Mouse (Mus musculus): ENCODE measurements around the gene Nmrk2. TPM values are rescaled to one million over a fixed set of nuclear protein-coding genes. Genes with fewer than 3 reads are reported as not detected.

Gene Nmrk2
- polyA plus RNA-seq, 1 experiment = 0.12 TPM

GRCm38 (mm10) chr10:81180946-81181345 is 20.9 kb downstream of the Nmrk2 start:
- H3K27me3 ChIP-seq (ENCODE audit: control insufficient read depth, insufficient read depth, low read length) = no peaks in the 10 kb centered on the region
- no peak overlapping the region for H3K4me3 ChIP-seq (ENCODE audit: control insufficient read depth, insufficient read depth, low read length)
- peaks cover 19% of the 10 kb centered on the region for H3K4me1 ChIP-seq (replicated peaks; ENCODE audit: control insufficient read depth, insufficient read depth, low read length)
- H3K36me3 ChIP-seq (ENCODE audit: control insufficient read depth, insufficient read depth, low read length) = peaks cover 51% of the 10 kb centered on the region
- TF ChIP-seq POLR2A (IDR thresholded peaks at IDR 0.05; ENCODE audit: control insufficient read depth, extremely low read depth, insufficient read depth, low read length, poor library complexity) = no peak
- TF ChIP-seq CTCF (IDR thresholded peaks at IDR 0.05; ENCODE audit: borderline replicate concordance, control insufficient read depth, extremely low read depth, insufficient read depth, low read length, poor library complexity) = no peak
- no peak overlapping the region for H3K27ac ChIP-seq (ENCODE audit: control insufficient read depth, insufficient read depth, low read length)
- 97% methylated on average over 13 of the region's 13 CpGs for WGBS
- DNase-seq = no peak

GRCm38 (mm10) chr10:81179451-81180342 is 22.2 kb downstream of the Nmrk2 start:
- H3K4me1 ChIP-seq (replicated peaks; ENCODE audit: control insufficient read depth, insufficient read depth, low read length) = peaks cover 23% of the 10 kb centered on the region
- no peaks in the 10 kb centered on the region for H3K27me3 ChIP-seq (ENCODE audit: control insufficient read depth, insufficient read depth, low read length)
- H3K36me3 ChIP-seq (ENCODE audit: control insufficient read depth, insufficient read depth, low read length) = peaks cover 50% of the 10 kb centered on the region
- H3K27ac ChIP-seq (ENCODE audit: control insufficient read depth, insufficient read depth, low read length) = no peak overlapping the region
- WGBS = 96% methylated on average over 32 of the region's 32 CpGs
- no peak for TF ChIP-seq POLR2A (IDR thresholded peaks at IDR 0.05; ENCODE audit: control insufficient read depth, extremely low read depth, insufficient read depth, low read length, poor library complexity)
- no peak for TF ChIP-seq CTCF (IDR thresholded peaks at IDR 0.05; ENCODE audit: borderline replicate concordance, control insufficient read depth, extremely low read depth, insufficient read depth, low read length, poor library complexity)
- H3K4me3 ChIP-seq (ENCODE audit: control insufficient read depth, insufficient read depth, low read length) = no peak overlapping the region
- DNase-seq = no peak

GRCm38 (mm10) chr10:81178927-81179326 is 22.9 kb downstream of the Nmrk2 start:
- no peak for DNase-seq
- Histone ChIP-seq H3K36me3 (ENCODE audit: control insufficient read depth, insufficient read depth, low read length) (peaks cover 48% of the 10 kb centered on the region), H3K27me3 (ENCODE audit: control insufficient read depth, insufficient read depth, low read length) (no peaks in the 10 kb centered on the region), H3K4me1 (replicated peaks; ENCODE audit: control insufficient read depth, insufficient read depth, low read length) (peaks cover 28% of the 10 kb centered on the region), H3K27ac (ENCODE audit: control insufficient read depth, insufficient read depth, low read length) (no peak overlapping the region), H3K4me3 (ENCODE audit: control insufficient read depth, insufficient read depth, low read length) (no peak overlapping the region)
- no peak for TF ChIP-seq POLR2A (IDR thresholded peaks at IDR 0.05; ENCODE audit: control insufficient read depth, extremely low read depth, insufficient read depth, low read length, poor library complexity)
- WGBS = 94% methylated on average over 11 of the region's 11 CpGs

GRCm38 (mm10) chr10:81177958-81178712 is 23.7 kb downstream of the Nmrk2 start:
- 74% methylated on average over 14 of the region's 14 CpGs for WGBS
- H3K27me3 ChIP-seq (ENCODE audit: control insufficient read depth, insufficient read depth, low read length) = no peaks in the 10 kb centered on the region
- peaks cover 48% of the 10 kb centered on the region for H3K36me3 ChIP-seq (ENCODE audit: control insufficient read depth, insufficient read depth, low read length)
- H3K4me3 ChIP-seq (ENCODE audit: control insufficient read depth, insufficient read depth, low read length) = peak overlapping the region; percentile 78
- H3K4me1 ChIP-seq (replicated peaks; ENCODE audit: control insufficient read depth, insufficient read depth, low read length) = peaks cover 30% of the 10 kb centered on the region
- H3K27ac ChIP-seq (ENCODE audit: control insufficient read depth, insufficient read depth, low read length) = no peak overlapping the region
- no peak for DNase-seq
- TF ChIP-seq CTCF (IDR thresholded peaks at IDR 0.05; ENCODE audit: borderline replicate concordance, control insufficient read depth, extremely low read depth, insufficient read depth, low read length, poor library complexity) (no peak), POLR2A (IDR thresholded peaks at IDR 0.05; ENCODE audit: control insufficient read depth, extremely low read depth, insufficient read depth, low read length, poor library complexity) (no peak)

GRCm38 (mm10) chr10:81177491-81177925 is 24.3 kb downstream of the Nmrk2 start:
- H3K4me1 ChIP-seq (replicated peaks; ENCODE audit: control insufficient read depth, insufficient read depth, low read length) = peaks cover 29% of the 10 kb centered on the region
- no peaks in the 10 kb centered on the region for H3K27me3 ChIP-seq (ENCODE audit: control insufficient read depth, insufficient read depth, low read length)
- peak overlapping the region; percentile 41 for H3K27ac ChIP-seq (ENCODE audit: control insufficient read depth, insufficient read depth, low read length)
- H3K4me3 ChIP-seq (ENCODE audit: control insufficient read depth, insufficient read depth, low read length) = peak overlapping the region; percentile 78
- DNase-seq = peak; percentile 39
- TF ChIP-seq CTCF (IDR thresholded peaks at IDR 0.05; ENCODE audit: borderline replicate concordance, control insufficient read depth, extremely low read depth, insufficient read depth, low read length, poor library complexity) (no peak), POLR2A (IDR thresholded peaks at IDR 0.05; ENCODE audit: control insufficient read depth, extremely low read depth, insufficient read depth, low read length, poor library complexity) (no peak)
- WGBS = 20% methylated on average over 16 of the region's 16 CpGs
- peaks cover 48% of the 10 kb centered on the region for H3K36me3 ChIP-seq (ENCODE audit: control insufficient read depth, insufficient read depth, low read length)

- under 1% methylated on average over 77 of the region's 77 CpGs for WGBS
- peaks cover 27% of the 10 kb centered on the region for H3K4me1 ChIP-seq (replicated peaks; ENCODE audit: control insufficient read depth, insufficient read depth, low read length)
- peak; percentile 99 for TF ChIP-seq POLR2A (IDR thresholded peaks at IDR 0.05; ENCODE audit: control insufficient read depth, extremely low read depth, insufficient read depth, low read length, poor library complexity)
- peak; percentile 36; the same call in 1 of the 2 replicates for TF ChIP-seq CTCF (IDR thresholded peaks at IDR 0.05; ENCODE audit: borderline replicate concordance, control insufficient read depth, extremely low read depth, insufficient read depth, low read length, poor library complexity)
- H3K36me3 ChIP-seq (ENCODE audit: control insufficient read depth, insufficient read depth, low read length) = peaks cover 42% of the 10 kb centered on the region
- no peaks in the 10 kb centered on the region for H3K27me3 ChIP-seq (ENCODE audit: control insufficient read depth, insufficient read depth, low read length)
- H3K4me3 ChIP-seq (ENCODE audit: control insufficient read depth, insufficient read depth, low read length) = peak within 1 kb of the TSS; percentile 78
- peak within 1 kb of the TSS; percentile 42 for H3K27ac ChIP-seq (ENCODE audit: control insufficient read depth, insufficient read depth, low read length)
- DNase-seq = peak; percentile 96
Measured at GRCm38 (mm10) chr10:81176466-81177271, 25.2 kb downstream of the Nmrk2 start, which contains the start of gene Eef2. Gene Eef2, plus strand, starts transcription at chr10:81176631.

Measured in thymus, adult 2 months (tissue).